Mouse (Mus musculus): Measurements from ENCODE around the gene Camta1. TPM values are rescaled to one million over a fixed set of nuclear protein-coding genes. Genes with fewer than 3 reads are reported as not detected.
A peak's percentile ranks its signal among the peaks of the same experiment; 100 is the strongest.

Gene Camta1
- polyA plus RNA-seq, 1 experiment from 2014 or later, result 115 TPM

GRCm38 (mm10) chr4:151477950-151478349, 383.7 kb downstream of the Camta1 start:
- DNase-seq (ENCODE audit: low spot score) (no peak), ATAC-seq (replicated peaks; ENCODE audit: low FRiP score, low read depth) (no peak)
- no peaks in the 10 kb centered on the region for H3K27me3 ChIP-seq (ENCODE audit: insufficient read depth, low read length)
- H3K4me1 ChIP-seq (replicated peaks; ENCODE audit: insufficient read depth, low read length), result no peaks in the 10 kb centered on the region
- 87% methylated on average over 6 of the region's 6 CpGs for WGBS
- H3K27ac ChIP-seq, result no peak overlapping the region
- H3K4me3 ChIP-seq (replicated peaks; ENCODE audit: low read depth, low read length), result no peak overlapping the region
- H3K9me3 ChIP-seq (replicated peaks; ENCODE audit: low read length), result no peaks in the 10 kb centered on the region
- no peaks in the 10 kb centered on the region for H3K36me3 ChIP-seq (ENCODE audit: insufficient read depth, low read length)
- H3K9ac ChIP-seq (ENCODE audit: low read depth, low read length), result no peak overlapping the region
- no peak for TF ChIP-seq CTCF (IDR thresholded peaks at IDR 0.05; ENCODE audit: low read depth)
- H3K4me2 ChIP-seq (ENCODE audit: low read length), result no peak overlapping the region

GRCm38 (mm10) chr4:151474895-151475470, 386.7 kb downstream of the Camta1 start:
- WGBS, result 35% methylated on average over 16 of the region's 16 CpGs
- peak; percentile 62 for ATAC-seq (replicated peaks; ENCODE audit: low FRiP score, low read depth)
- no peaks in the 10 kb centered on the region for H3K27me3 ChIP-seq (ENCODE audit: insufficient read depth, low read length)
- no peak for TF ChIP-seq CTCF (IDR thresholded peaks at IDR 0.05; ENCODE audit: low read depth)
- no peak overlapping the region for H3K4me3 ChIP-seq (replicated peaks; ENCODE audit: low read depth, low read length)
- H3K4me1 ChIP-seq (replicated peaks; ENCODE audit: insufficient read depth, low read length), result no peaks in the 10 kb centered on the region
- no peak overlapping the region for H3K27ac ChIP-seq
- no peaks in the 10 kb centered on the region for H3K36me3 ChIP-seq (ENCODE audit: insufficient read depth, low read length)
- H3K9ac ChIP-seq (ENCODE audit: low read depth, low read length), result no peak overlapping the region
- H3K4me2 ChIP-seq (ENCODE audit: low read length), result no peak overlapping the region
- DNase-seq (ENCODE audit: low spot score), result peak; percentile 69
- H3K9me3 ChIP-seq (replicated peaks; ENCODE audit: low read length), result no peaks in the 10 kb centered on the region

GRCm38 (mm10) chr4:151471886-151472285, 389.8 kb downstream of the Camta1 start:
- Histone ChIP-seq H3K27ac (no peak overlapping the region), H3K4me1 (replicated peaks; ENCODE audit: insufficient read depth, low read length) (no peaks in the 10 kb centered on the region), H3K4me3 (replicated peaks; ENCODE audit: low read depth, low read length) (no peak overlapping the region), H3K9ac (ENCODE audit: low read depth, low read length) (no peak overlapping the region), H3K4me2 (ENCODE audit: low read length) (no peak overlapping the region), H3K27me3 (ENCODE audit: insufficient read depth, low read length) (no peaks in the 10 kb centered on the region), H3K9me3 (replicated peaks; ENCODE audit: low read length) (no peaks in the 10 kb centered on the region), H3K36me3 (ENCODE audit: insufficient read depth, low read length) (no peaks in the 10 kb centered on the region)
- ATAC-seq (replicated peaks; ENCODE audit: low FRiP score, low read depth) (no peak), DNase-seq (ENCODE audit: low spot score) (no peak)
- WGBS, result 79% methylated on average over 4 of the region's 4 CpGs
- TF ChIP-seq CTCF (IDR thresholded peaks at IDR 0.05; ENCODE audit: low read depth), result no peak

- H3K4me1 ChIP-seq (replicated peaks; ENCODE audit: insufficient read depth, low read length), result peaks cover 9% of the 10 kb centered on the region
- ATAC-seq (replicated peaks; ENCODE audit: low FRiP score, low read depth), result no peak
- H3K27ac ChIP-seq, result no peak overlapping the region
- no peaks in the 10 kb centered on the region for H3K27me3 ChIP-seq (ENCODE audit: insufficient read depth, low read length)
- WGBS, result 71% methylated on average over 5 of the region's 5 CpGs
- no peaks in the 10 kb centered on the region for H3K9me3 ChIP-seq (replicated peaks; ENCODE audit: low read length)
- no peak overlapping the region for H3K9ac ChIP-seq (ENCODE audit: low read depth, low read length)
- TF ChIP-seq CTCF (IDR thresholded peaks at IDR 0.05; ENCODE audit: low read depth), result no peak
- H3K4me2 ChIP-seq (ENCODE audit: low read length), result no peak overlapping the region
- no peaks in the 10 kb centered on the region for H3K36me3 ChIP-seq (ENCODE audit: insufficient read depth, low read length)
- H3K4me3 ChIP-seq (replicated peaks; ENCODE audit: low read depth, low read length), result no peak overlapping the region
- no peak for DNase-seq (ENCODE audit: low spot score)
These were observed 393.3 kb downstream of the Camta1 start for GRCm38 (mm10) chr4:151468381-151468780.

- no peak for DNase-seq (ENCODE audit: low spot score)
These were observed 403.0 kb downstream of the Camta1 start for GRCm38 (mm10) chr4:151458686-151459085.

GRCm38 (mm10) chr4:151454611-151455010, 407.1 kb downstream of the Camta1 start:
- ATAC-seq (replicated peaks; ENCODE audit: low FRiP score, low read depth), result no peak
- H3K36me3 ChIP-seq (ENCODE audit: insufficient read depth, low read length), result no peaks in the 10 kb centered on the region
- TF ChIP-seq CTCF (IDR thresholded peaks at IDR 0.05; ENCODE audit: low read depth), result no peak
- H3K27me3 ChIP-seq (ENCODE audit: insufficient read depth, low read length), result no peaks in the 10 kb centered on the region
- DNase-seq (ENCODE audit: low spot score), result no peak
- no peaks in the 10 kb centered on the region for H3K9me3 ChIP-seq (replicated peaks; ENCODE audit: low read length)
- H3K4me2 ChIP-seq (ENCODE audit: low read length), result no peak overlapping the region
- H3K4me1 ChIP-seq (replicated peaks; ENCODE audit: insufficient read depth, low read length), result no peaks in the 10 kb centered on the region; the same call in 1 of the 2 replicates
- 82% methylated on average over 3 of the region's 3 CpGs for WGBS
- H3K4me3 ChIP-seq (replicated peaks; ENCODE audit: low read depth, low read length), result no peak overlapping the region
- no peak overlapping the region for H3K27ac ChIP-seq
- no peak overlapping the region for H3K9ac ChIP-seq (ENCODE audit: low read depth, low read length)

More at GRCm38 (mm10) chr4:151458686-151459085, 403.0 kb downstream of the Camta1 start:
- Histone ChIP-seq H3K9ac (ENCODE audit: low read depth, low read length) (no peak overlapping the region), H3K4me2 (ENCODE audit: low read length) (no peak overlapping the region), H3K9me3 (replicated peaks; ENCODE audit: low read length) (no peaks in the 10 kb centered on the region), H3K4me3 (replicated peaks; ENCODE audit: low read depth, low read length) (no peak overlapping the region), H3K27me3 (ENCODE audit: insufficient read depth, low read length) (no peaks in the 10 kb centered on the region), H3K4me1 (replicated peaks; ENCODE audit: insufficient read depth, low read length) (no peaks in the 10 kb centered on the region), H3K36me3 (ENCODE audit: insufficient read depth, low read length) (no peaks in the 10 kb centered on the region), H3K27ac (no peak overlapping the region)
- WGBS, result 57% methylated on average over 11 of the region's 11 CpGs
- ATAC-seq (replicated peaks; ENCODE audit: low FRiP score, low read depth), result no peak
- no peak for TF ChIP-seq CTCF (IDR thresholded peaks at IDR 0.05; ENCODE audit: low read depth)

GRCm38 (mm10) chr4:151454065-151454464, 407.6 kb downstream of the Camta1 start:
- no peak overlapping the region for H3K27ac ChIP-seq
- no peaks in the 10 kb centered on the region for H3K36me3 ChIP-seq (ENCODE audit: insufficient read depth, low read length)
- ATAC-seq (replicated peaks; ENCODE audit: low FRiP score, low read depth), result no peak
- H3K9me3 ChIP-seq (replicated peaks; ENCODE audit: low read length), result no peaks in the 10 kb centered on the region
- H3K4me2 ChIP-seq (ENCODE audit: low read length), result no peak overlapping the region
- H3K4me1 ChIP-seq (replicated peaks; ENCODE audit: insufficient read depth, low read length), result no peaks in the 10 kb centered on the region; the same call in 1 of the 2 replicates
- no peak for DNase-seq (ENCODE audit: low spot score)
- no peak for TF ChIP-seq CTCF (IDR thresholded peaks at IDR 0.05; ENCODE audit: low read depth)
- WGBS, result 83% methylated on average over 3 of the region's 3 CpGs
- no peak overlapping the region for H3K9ac ChIP-seq (ENCODE audit: low read depth, low read length)
- H3K27me3 ChIP-seq (ENCODE audit: insufficient read depth, low read length), result no peaks in the 10 kb centered on the region
- H3K4me3 ChIP-seq (replicated peaks; ENCODE audit: low read depth, low read length), result no peak overlapping the region
